8 mouse cellular contexts compared by ENCODE assay signal in genomic region chr12:84970428-84971096, GRCm38 (mm10). TPM values are rescaled to one million over a fixed set of nuclear protein-coding genes. Genes with fewer than 3 reads are reported as not detected.
DNase-seq lines count a peak whose midpoint lies in the region; ATAC-seq lines count a peak whose summit lies in the region.

Gene Fcf1, plus strand, starts transcription at chr12:84970897.
Gene Arel1, minus strand, starts transcription at chr12:84970900.

- H3K4me2 ChIP-seq in hindbrain, embryonic 13.5 days, result peak within 1 kb of the TSS; percentile 98

- peak; percentile 59; the same call in 1 of the 2 replicates for ATAC-seq in hindbrain, embryonic 13.5 days (ENCODE audit: low FRiP score)

- under 1% methylated on average over 42 of the region's 42 CpGs for WGBS in hindbrain, embryonic 13.5 days

- H3K27ac ChIP-seq in hindbrain, embryonic 13.5 days, result peak within 1 kb of the TSS; percentile 76

- peaks cover 24% of the 10 kb centered on the region for H3K36me3 ChIP-seq in hindbrain, embryonic 13.5 days

- no peaks in the 10 kb centered on the region for H3K9me3 ChIP-seq in hindbrain, embryonic 13.5 days

- peak within 1 kb of the TSS; percentile 90 for H3K9ac ChIP-seq in hindbrain, embryonic 13.5 days

- peaks cover 28% of the 10 kb centered on the region for H3K4me1 ChIP-seq in hindbrain, embryonic 13.5 days (replicated peaks)

- DNase-seq in NIH3T3 (ENCODE audit: low read depth), result peak; percentile 95
- DNase-seq in cerebellum, postnatal 10 days, result peak; percentile 89 to 91
- DNase-seq in frontal cortex, postnatal 14 days (ENCODE audit: low spot score in 2 of 2), result peak; percentile 82 to 87
- DNase-seq in layer of hippocampus, postnatal 25 days (ENCODE audit: extremely low spot score in 1 of 2, low spot score in 1 of 2), result peak; percentile 72 to 85
- peak; percentile 91 for DNase-seq in lung, postnatal 25 days (ENCODE audit: low spot score)
- peak; percentile 94 for DNase-seq in retina, embryonic 14.5 days (ENCODE audit: low spot score)
- DNase-seq in thymus, postnatal 4 days, result peak; percentile 90

- peak within 1 kb of the TSS; percentile 89 for H3K4me3 ChIP-seq in hindbrain, embryonic 13.5 days

- no peaks in the 10 kb centered on the region for H3K27me3 ChIP-seq in hindbrain, embryonic 13.5 days

RNA-seq across cellular contexts. Expression of gene Fcf1, which starts in this region (rescaled TPM):
- polyA plus RNA-seq in hindbrain, embryonic 13.5 days (2015; fragmentation: Nextera tagmentation; extraction: Ambion mirVana), result 111 and 113 TPM in 2 replicates
- 10 to 100 TPM; 35.0 to 36.0 TPM for total RNA-seq in layer of hippocampus, postnatal 25 days (2021)

RNA-seq across cellular contexts. Expression of gene Arel1, which starts in this region (rescaled TPM):
- polyA plus RNA-seq in hindbrain, embryonic 13.5 days (2015; fragmentation: Nextera tagmentation; extraction: Ambion mirVana), result 30.9 and 32.6 TPM in 2 replicates
- 100 to 1,000 TPM; 115 to 117 TPM for total RNA-seq in layer of hippocampus, postnatal 25 days (2021)

Comparison
In these comparisons a context has a peak if more than half of its experiments do, and no peak if none do; other contexts are left out.
1. Peak in every context shown above with its lines: DNase-seq, ATAC-seq, H3K4me3 ChIP-seq and H3K27ac ChIP-seq.